Mouse (Mus musculus) stomach, embryonic 14.5 days (tissue): ENCODE measurements around the gene Rbfox2. TPM values are rescaled to one million over a fixed set of nuclear protein-coding genes. Genes with fewer than 3 reads are reported as not detected.
A peak's percentile ranks its signal among the peaks of the same experiment; 100 is the strongest.

Source experiments
- ATAC-seq: fragments of 200-750 bp; cut with Nextera tagmentation; 2 replicates; pipeline ENCODE4 v1.8.0; 2017; ENCODE audit warnings: low read depth, moderate TSS enrichment; ENCODE audit not compliant: insufficient number of reproducible peaks, insufficient read depth, low FRiP score
- H3K27ac ChIP-seq: fragments of 300-500 bp; sonication (generic); 2 replicates; pipeline ENCODE4 v1.5.1; 2014; ENCODE audit warnings: mild to moderate bottlenecking, low read length, moderate library complexity, mixed read lengths
- H3K27me3 ChIP-seq: fragments of 300-500 bp; sonication (generic); 2 replicates; pipeline ENCODE4 v1.6.1; 2014; ENCODE audit warnings: low read length, control low read depth, mixed read lengths; ENCODE audit not compliant: control insufficient read depth, insufficient read depth
- H3K36me3 ChIP-seq: fragments of 300-500 bp; sonication (generic); 2 replicates; pipeline ENCODE4 v1.6.1; 2014; ENCODE audit warnings: mild to moderate bottlenecking, control low read depth, low read length, moderate library complexity, mixed read lengths; ENCODE audit not compliant: control insufficient read depth, insufficient read depth
- H3K4me1 ChIP-seq: fragments of 300-500 bp; sonication (generic); 2 replicates; pipeline ENCODE4 v1.6.1; 2014; ENCODE audit warnings: low read length, control low read depth, mixed read lengths; ENCODE audit not compliant: control insufficient read depth, insufficient read depth
- H3K4me2 ChIP-seq: fragments of 300-500 bp; sonication (generic); replicated peaks from 2 replicates; pipeline ENCODE4 v1.6.1; 2014; ENCODE audit warnings: low read depth, low read length, control low read depth
- H3K4me3 ChIP-seq: fragments of 300-500 bp; sonication (generic); 2 replicates; pipeline ENCODE4 v1.5.1; 2014; ENCODE audit warnings: low read depth, low read length, control low read depth
- H3K9ac ChIP-seq: fragments of 300-500 bp; sonication (generic); replicated peaks from 2 replicates; pipeline ENCODE4 v1.6.1; 2014; ENCODE audit warnings: low read depth, mild to moderate bottlenecking, control low read depth, low read length, moderate library complexity, mixed read lengths
- H3K9me3 ChIP-seq: fragments of 300-500 bp; sonication (generic); 2 replicates; pipeline ENCODE4 v1.6.1; 2016; ENCODE audit warnings: low read depth, low read length, control low read depth; ENCODE audit not compliant: control insufficient read depth
- WGBS: fragments of 180-500 bp; shearing (Covaris S2); extraction: QIAGEN DNeasy Blood & Tissue Kit; methylation state at CpG from one replicate; pipeline ENCODE4 v1.1.7; 2014; 5-methylcytosine and 5-hydroxymethylcytosine counted together
- polyA plus RNA-seq: library from polyadenylated mRNA; unstranded; fragments of >200 nt; fragmentation: Nextera tagmentation; extraction: Ambion mirVana; gene quantifications from 2 replicates; pipeline ENCODE4 v1.2.1, GENCODE M21; 2014

Rbfox2 gene
- polyA plus RNA-seq, 1 experiment from 2014 or later, result 90.5 TPM

GRCm38 (mm10) chr15:77296635-77297034, 10.2 kb downstream of the Rbfox2 start:
- Histone ChIP-seq H3K27ac (peak overlapping the region; percentile 0; the same call in 1 of the 2 replicates), H3K4me1 (peaks cover 25% of the 10 kb centered on the region), H3K27me3 (no peaks in the 10 kb centered on the region), H3K9ac (no peak overlapping the region), H3K9me3 (no peaks in the 10 kb centered on the region), H3K36me3 (no peaks in the 10 kb centered on the region), H3K4me2 (no peak overlapping the region), H3K4me3 (no peak overlapping the region)
- 69% methylated on average over 2 of the region's 2 CpGs for WGBS
- no peak for ATAC-seq

- Histone ChIP-seq H3K4me1 (peaks cover 20% of the 10 kb centered on the region), H3K4me3 (no peak overlapping the region), H3K9ac (no peak overlapping the region), H3K27me3 (no peaks in the 10 kb centered on the region), H3K9me3 (no peaks in the 10 kb centered on the region), H3K4me2 (no peak overlapping the region), H3K27ac (no peak overlapping the region), H3K36me3 (no peaks in the 10 kb centered on the region)
- WGBS, result 80% methylated on average over 3 of the region's 3 CpGs
- ATAC-seq, result no peak
These were observed 13.3 kb downstream of the Rbfox2 start for GRCm38 (mm10) chr15:77293493-77293892.

- Histone ChIP-seq H3K27me3 (no peaks in the 10 kb centered on the region), H3K4me3 (no peak overlapping the region), H3K36me3 (no peaks in the 10 kb centered on the region), H3K9ac (no peak overlapping the region), H3K4me2 (no peak overlapping the region), H3K4me1 (peaks cover 15% of the 10 kb centered on the region; the same call in 1 of the 2 replicates), H3K9me3 (no peaks in the 10 kb centered on the region), H3K27ac (no peak overlapping the region)
- no peak for ATAC-seq
- WGBS, result 60% methylated on average over 6 of the region's 6 CpGs
These were observed 14.4 kb downstream of the Rbfox2 start for GRCm38 (mm10) chr15:77292381-77292780.

- 30% methylated on average over 7 of the region's 7 CpGs for whole genome bisulfite sequencing
- Histone ChIP-seq H3K9ac (no peak overlapping the region), H3K4me1 (peaks cover 15% of the 10 kb centered on the region; the same call in 1 of the 2 replicates), H3K4me3 (no peak overlapping the region), H3K36me3 (no peaks in the 10 kb centered on the region), H3K27me3 (no peaks in the 10 kb centered on the region), H3K9me3 (no peaks in the 10 kb centered on the region), H3K27ac (no peak overlapping the region; the same call in 1 of the 2 replicates), H3K4me2 (no peak overlapping the region)
- ATAC-seq, result no peak
These were observed 15.3 kb downstream of the Rbfox2 start for GRCm38 (mm10) chr15:77291471-77291870.

- Histone ChIP-seq H3K36me3 (no peaks in the 10 kb centered on the region), H3K9me3 (no peaks in the 10 kb centered on the region), H3K9ac (no peak overlapping the region), H3K4me1 (peaks cover 15% of the 10 kb centered on the region; the same call in 1 of the 2 replicates), H3K4me2 (no peak overlapping the region), H3K4me3 (no peak overlapping the region), H3K27ac (no peak overlapping the region), H3K27me3 (no peaks in the 10 kb centered on the region)
- WGBS, result 72% methylated on average over 2 of the region's 2 CpGs
- no peak for ATAC-seq
These were observed 16.5 kb downstream of the Rbfox2 start for GRCm38 (mm10) chr15:77290352-77290751.

- Histone ChIP-seq H3K36me3 (no peaks in the 10 kb centered on the region), H3K9ac (no peak overlapping the region), H3K27me3 (no peaks in the 10 kb centered on the region), H3K4me2 (no peak overlapping the region), H3K4me1 (peaks cover 18% of the 10 kb centered on the region), H3K9me3 (no peaks in the 10 kb centered on the region), H3K27ac (no peak overlapping the region), H3K4me3 (no peak overlapping the region)
- no peak for ATAC-seq
- WGBS, result 88% methylated on average over 1 of the region's 1 CpGs
These were observed 26.7 kb downstream of the Rbfox2 start for GRCm38 (mm10) chr15:77280130-77280529.

GRCm38 (mm10) chr15:77278825-77279224, 28.0 kb downstream of the Rbfox2 start:
- no peaks in the 10 kb centered on the region for H3K27me3 ChIP-seq
- no peak overlapping the region for H3K4me2 ChIP-seq
- ATAC-seq, result no peak
- no peaks in the 10 kb centered on the region for H3K36me3 ChIP-seq
- H3K4me1 ChIP-seq, result peaks cover 16% of the 10 kb centered on the region
- H3K9me3 ChIP-seq, result no peaks in the 10 kb centered on the region
- WGBS, result 41% methylated on average over 5 of the region's 5 CpGs
- no peak overlapping the region; the same call in 1 of the 2 replicates for H3K27ac ChIP-seq
- H3K4me3 ChIP-seq, result no peak overlapping the region
- H3K9ac ChIP-seq, result no peak overlapping the region

GRCm38 (mm10) chr15:77276838-77277725, 29.7 kb downstream of the Rbfox2 start:
- H3K9ac ChIP-seq, result no peak overlapping the region
- WGBS, result 54% methylated on average over 3 of the region's 3 CpGs
- H3K4me2 ChIP-seq, result no peak overlapping the region
- peaks cover 14% of the 10 kb centered on the region for H3K4me1 ChIP-seq
- no peaks in the 10 kb centered on the region for H3K36me3 ChIP-seq
- H3K27ac ChIP-seq, result no peak overlapping the region
- H3K27me3 ChIP-seq, result no peaks in the 10 kb centered on the region
- ATAC-seq, result no peak
- H3K9me3 ChIP-seq, result no peaks in the 10 kb centered on the region
- H3K4me3 ChIP-seq, result no peak overlapping the region
